Mouse (Mus musculus) liver, embryonic 12.5 days (tissue): Measurements from ENCODE around the gene Tmem107. TPM values are rescaled to one million over a fixed set of nuclear protein-coding genes. Genes with fewer than 3 reads are reported as not detected.

ENCODE experiments used
- ATAC-seq: fragments of 200-750 bp; cut with Nextera tagmentation; 2 replicates; pipeline ENCODE4 v1.8.0; 2017; ENCODE audit warnings: moderate number of reproducible peaks, mild to moderate bottlenecking, moderate library complexity
- H3K27ac ChIP-seq: fragments of 300-500 bp; sonication (generic); 2 replicates; pipeline ENCODE4 v1.5.1; 2016; ENCODE audit warnings: mild to moderate bottlenecking
- H3K27me3 ChIP-seq: fragments of 300-500 bp; sonication (generic); replicated peaks from 2 replicates; pipeline ENCODE4 v1.6.1; 2016; ENCODE audit warnings: mild to moderate bottlenecking, moderate library complexity
- H3K36me3 ChIP-seq: fragments of 300-500 bp; sonication (generic); 2 replicates; pipeline ENCODE4 v1.6.1; 2016; ENCODE audit warnings: mild to moderate bottlenecking, moderate library complexity
- H3K4me1 ChIP-seq: fragments of 300-500 bp; sonication (generic); 2 replicates; pipeline ENCODE4 v1.6.1; 2016
- H3K4me2 ChIP-seq: fragments of 300-500 bp; sonication (generic); 2 replicates; pipeline ENCODE4 v1.6.1; 2016; ENCODE audit warnings: mild to moderate bottlenecking, moderate library complexity
- H3K4me3 ChIP-seq: fragments of 300-500 bp; sonication (generic); 2 replicates; pipeline ENCODE4 v1.5.1; 2016; ENCODE audit warnings: mild to moderate bottlenecking, moderate library complexity
- H3K9ac ChIP-seq: fragments of 300-500 bp; sonication (generic); 2 replicates; pipeline ENCODE4 v1.6.1; 2016; ENCODE audit warnings: mild to moderate bottlenecking, moderate library complexity
- H3K9me3 ChIP-seq: fragments of 300-500 bp; sonication (generic); replicated peaks from 2 replicates; pipeline ENCODE4 v1.6.1; 2016; ENCODE audit warnings: mild to moderate bottlenecking, moderate library complexity
- WGBS: fragments of 180-500 bp; shearing (Covaris S2); methylation state at CpG from one replicate; pipeline ENCODE4 v1.1.7; 2016; ENCODE audit not compliant: insufficient replicate concordance; 5-methylcytosine and 5-hydroxymethylcytosine counted together
- polyA plus RNA-seq: library from polyadenylated mRNA; unstranded; fragments of >200 nt; fragmentation: Nextera tagmentation; extraction: Ambion mirVana; gene quantifications from 2 replicates; pipeline ENCODE4 v1.2.1, GENCODE M21; 2016

Gene Tmem107
- polyA plus RNA-seq, 1 experiment from 2014 or later: 34.8 TPM

GRCm38 (mm10) chr11:69078805-69079438, 8.3 kb downstream of the Tmem107 start:
- 46% methylated on average over 5 of the region's 5 CpGs for WGBS
- Histone ChIP-seq H3K9ac (no peak overlapping the region), H3K27ac (0 out of 2 replicates have a peak overlapping the region, but pooled peaks have one; percentile 9), H3K9me3 (no peaks in the 10 kb centered on the region), H3K4me2 (no peak overlapping the region), H3K36me3 (no peaks in the 10 kb centered on the region), H3K4me3 (no peak overlapping the region), H3K4me1 (peaks cover 30% of the 10 kb centered on the region), H3K27me3 (no peaks in the 10 kb centered on the region)
- ATAC-seq: no peak

- Histone ChIP-seq H3K36me3 (no peaks in the 10 kb centered on the region), H3K9ac (no peak overlapping the region), H3K4me2 (no peak overlapping the region), H3K9me3 (no peaks in the 10 kb centered on the region), H3K27ac (no peak overlapping the region), H3K4me3 (no peak overlapping the region), H3K27me3 (no peaks in the 10 kb centered on the region), H3K4me1 (peaks cover 18% of the 10 kb centered on the region; the same call in 1 of the 2 replicates)
- WGBS: 69% methylated on average over 15 of the region's 15 CpGs
- no peak for ATAC-seq
Observed at GRCm38 (mm10) chr11:69080102-69080854, 9.7 kb downstream of the Tmem107 start.

- H3K4me1 ChIP-seq: peaks cover 17% of the 10 kb centered on the region; the same call in 1 of the 2 replicates
- H3K4me3 ChIP-seq: no peak overlapping the region
- H3K9me3 ChIP-seq: no peaks in the 10 kb centered on the region
- H3K36me3 ChIP-seq: no peaks in the 10 kb centered on the region
- no peak for ATAC-seq
- H3K9ac ChIP-seq: no peak overlapping the region
- H3K27ac ChIP-seq: no peak overlapping the region
- H3K27me3 ChIP-seq: no peaks in the 10 kb centered on the region
- 79% methylated on average over 8 of the region's 8 CpGs for WGBS
- H3K4me2 ChIP-seq: no peak overlapping the region
Observed at GRCm38 (mm10) chr11:69080855-69081222, 10.2 kb downstream of the Tmem107 start.

- Histone ChIP-seq H3K27ac (no peak overlapping the region), H3K4me1 (0 out of 2 replicates have a peak, but pooled peaks cover 9% of the 10 kb centered on the region), H3K36me3 (no peaks in the 10 kb centered on the region), H3K9me3 (no peaks in the 10 kb centered on the region), H3K9ac (no peak overlapping the region), H3K4me3 (no peak overlapping the region), H3K4me2 (no peak overlapping the region), H3K27me3 (no peaks in the 10 kb centered on the region)
- 75% methylated on average over 7 of the region's 7 CpGs for WGBS
- no peak for ATAC-seq
Observed at GRCm38 (mm10) chr11:69081613-69082012, 11.0 kb downstream of the Tmem107 start.

- Histone ChIP-seq H3K4me3 (no peak overlapping the region), H3K4me2 (no peak overlapping the region), H3K27me3 (no peaks in the 10 kb centered on the region), H3K4me1 (peaks cover 39% of the 10 kb centered on the region), H3K9ac (no peak overlapping the region), H3K36me3 (peaks cover 12% of the 10 kb centered on the region), H3K9me3 (no peaks in the 10 kb centered on the region), H3K27ac (no peak overlapping the region)
- ATAC-seq: no peak
- 63% methylated on average over 6 of the region's 6 CpGs for WGBS
Observed at GRCm38 (mm10) chr11:69085608-69086007, 15.0 kb downstream of the Tmem107 start.

GRCm38 (mm10) chr11:69086390-69086789, 15.8 kb downstream of the Tmem107 start:
- ATAC-seq: no peak
- Histone ChIP-seq H3K27me3 (no peaks in the 10 kb centered on the region), H3K9ac (no peak overlapping the region), H3K4me3 (no peak overlapping the region), H3K36me3 (peaks cover 20% of the 10 kb centered on the region), H3K4me1 (peaks cover 43% of the 10 kb centered on the region), H3K4me2 (no peak overlapping the region), H3K9me3 (no peaks in the 10 kb centered on the region), H3K27ac (no peak overlapping the region)
- WGBS: 52% methylated on average over 6 of the region's 6 CpGs

- H3K4me2 ChIP-seq: no peak overlapping the region
Observed at GRCm38 (mm10) chr11:69087082-69087481, 16.5 kb downstream of the Tmem107 start.

GRCm38 (mm10) chr11:69087597-69087996, 17.0 kb downstream of the Tmem107 start:
- H3K9ac ChIP-seq: peak overlapping the region; percentile 100
- peaks cover 52% of the 10 kb centered on the region for H3K4me1 ChIP-seq
- ATAC-seq: no peak
- H3K9me3 ChIP-seq: no peaks in the 10 kb centered on the region
- 0 out of 2 replicates have a peak overlapping the region, but pooled peaks have one; percentile 96 for H3K27ac ChIP-seq
- H3K36me3 ChIP-seq: peaks cover 28% of the 10 kb centered on the region
- WGBS: 50% methylated on average over 2 of the region's 2 CpGs
- H3K4me3 ChIP-seq: peak overlapping the region; percentile 100
- no peaks in the 10 kb centered on the region for H3K27me3 ChIP-seq
- peak overlapping the region; percentile 98 for H3K4me2 ChIP-seq

More at GRCm38 (mm10) chr11:69087082-69087481, 16.5 kb downstream of the Tmem107 start:
- Histone ChIP-seq H3K4me1 (peaks cover 49% of the 10 kb centered on the region), H3K9ac (peak overlapping the region; percentile 10; the same call in 1 of the 2 replicates), H3K4me3 (no peak overlapping the region), H3K27me3 (no peaks in the 10 kb centered on the region), H3K27ac (0 out of 2 replicates have a peak overlapping the region, but pooled peaks have one; percentile 33), H3K36me3 (peaks cover 26% of the 10 kb centered on the region), H3K9me3 (no peaks in the 10 kb centered on the region)
- ATAC-seq: no peak
- 49% methylated on average over 4 of the region's 4 CpGs for WGBS

- Histone ChIP-seq H3K9ac (peak within 1 kb of the TSS; percentile 100), H3K4me1 (peaks cover 55% of the 10 kb centered on the region), H3K4me2 (peak within 1 kb of the TSS; percentile 98), H3K27me3 (no peaks in the 10 kb centered on the region), H3K9me3 (no peaks in the 10 kb centered on the region), H3K36me3 (peaks cover 30% of the 10 kb centered on the region), H3K4me3 (peak within 1 kb of the TSS; percentile 100), H3K27ac (peak within 1 kb of the TSS; percentile 96)
- under 1% methylated on average over 64 of the region's 67 CpGs for WGBS
- ATAC-seq: peak; percentile 63
Observed at GRCm38 (mm10) chr11:69088103-69088855, 17.7 kb downstream of the Tmem107 start, which contains the start of gene Vamp2. Gene Vamp2 (plus strand): TSS chr11:69088490.

- Histone ChIP-seq H3K9ac (peak overlapping the region; percentile 100), H3K4me2 (peak overlapping the region; percentile 98), H3K27ac (peak overlapping the region; percentile 96), H3K4me3 (peak overlapping the region; percentile 100), H3K9me3 (no peaks in the 10 kb centered on the region), H3K4me1 (peaks cover 61% of the 10 kb centered on the region), H3K27me3 (no peaks in the 10 kb centered on the region), H3K36me3 (peaks cover 30% of the 10 kb centered on the region)
- peak; percentile 87 for ATAC-seq
- 6% methylated on average over 25 of the region's 25 CpGs for WGBS
Observed at GRCm38 (mm10) chr11:69088856-69089615, 18.4 kb downstream of the Tmem107 start.

GRCm38 (mm10) chr11:69089616-69090290, 19.1 kb downstream of the Tmem107 start:
- peak overlapping the region; percentile 98 for H3K4me2 ChIP-seq
- H3K9me3 ChIP-seq: no peaks in the 10 kb centered on the region
- no peaks in the 10 kb centered on the region for H3K27me3 ChIP-seq
- ATAC-seq: no peak
- peak overlapping the region; percentile 96 for H3K27ac ChIP-seq
- WGBS: 88% methylated on average over 12 of the region's 12 CpGs
- peaks cover 67% of the 10 kb centered on the region for H3K4me1 ChIP-seq
- peaks cover 30% of the 10 kb centered on the region for H3K36me3 ChIP-seq
- H3K4me3 ChIP-seq: peak overlapping the region; percentile 100
- H3K9ac ChIP-seq: peak overlapping the region; percentile 100
